Mouse (Mus musculus) cortical plate, adult 2 months (tissue): ENCODE results near the gene 1700016D06Rik. TPM values are rescaled to one million over a fixed set of nuclear protein-coding genes. Genes with fewer than 3 reads are reported as not detected.

Source experiments
- H3K27ac ChIP-seq: fragments of 200-500 bp; 2 replicates; pipeline ENCODE4 v1.5.1; 2012; ENCODE audit warnings: low read length, control low read depth, inconsistent platforms; ENCODE audit not compliant: insufficient read depth
- H3K4me1 ChIP-seq: fragments of 200-500 bp; 2 replicates; pipeline ENCODE4 v1.6.1; 2011; ENCODE audit warnings: low read length; ENCODE audit not compliant: control insufficient read depth, insufficient read depth
- H3K4me3 ChIP-seq: fragments of 200-500 bp; 2 replicates; pipeline ENCODE4 v1.5.1; 2011; ENCODE audit warnings: mild to moderate bottlenecking, low read length, control low read depth; ENCODE audit not compliant: insufficient read depth
- CTCF ChIP-seq: fragments of 200-500 bp; IDR thresholded peaks from 2 replicates; pipeline ENCODE4 v1.5.1; 2011; ENCODE audit warnings: mild to moderate bottlenecking, control low read depth, low read length; ENCODE audit not compliant: insufficient read depth; ENCODE audit errors: extremely low read depth
- POLR2A ChIP-seq: fragments of 200-500 bp; IDR thresholded peaks from 2 replicates; pipeline ENCODE4 v1.6.1; 2011; ENCODE audit warnings: mild to moderate bottlenecking, low read length, control low read depth; ENCODE audit not compliant: insufficient read depth; ENCODE audit errors: extremely low read depth
- polyA plus RNA-seq: library from polyadenylated mRNA; depleted of rRNA; stranded (reverse); fragments of >200 nt; gene quantifications from 2 replicates; pipeline ENCODE4 v1.2.3, GENCODE M21; 2012

Gene 1700016D06Rik
- polyA plus RNA-seq, 1 experiment: not detected

- Histone ChIP-seq H3K27ac (no peak overlapping the region), H3K4me3 (no peak overlapping the region), H3K4me1 (no peaks in the 10 kb centered on the region)
- TF ChIP-seq POLR2A: no peak
- no peak for TF ChIP-seq CTCF
These were observed 5.0 kb upstream of the 1700016D06Rik start for GRCm38 (mm10) chr8:11705818-11706217.

DNA sequence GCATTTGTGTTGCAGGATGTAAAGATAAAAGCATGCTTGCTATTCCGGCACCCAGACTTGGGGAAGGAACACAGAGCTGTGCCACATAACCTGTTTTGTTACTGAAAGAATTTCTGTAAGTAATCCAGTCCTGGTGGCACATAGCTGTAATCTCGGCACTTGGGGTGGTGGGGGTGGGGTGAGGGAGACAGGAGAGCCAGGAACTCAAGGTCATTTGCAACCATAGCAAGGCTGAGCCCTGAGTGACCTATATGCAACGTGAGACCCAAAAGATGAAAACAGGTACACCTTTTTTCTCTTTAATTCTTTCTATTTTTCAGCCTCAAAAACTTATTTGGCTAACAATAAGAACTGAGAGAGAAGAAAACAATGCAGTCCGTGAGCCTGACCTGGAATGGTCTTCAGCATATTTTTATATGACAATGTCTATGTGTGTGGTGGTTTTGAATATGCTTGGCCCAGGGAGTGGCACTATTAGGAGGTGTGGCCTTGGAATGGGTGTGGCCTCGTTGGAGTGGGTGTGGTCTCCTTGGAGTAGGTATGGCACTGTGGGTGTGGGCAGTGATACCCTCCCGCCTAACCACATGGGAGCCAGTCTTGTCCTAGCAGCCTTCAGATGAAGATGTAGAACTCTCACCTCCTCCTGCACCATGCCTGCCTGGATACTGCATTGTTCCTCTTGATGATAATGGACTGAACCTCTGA, 4.0 kb upstream of the 1700016D06Rik start:
- no peaks in the 10 kb centered on the region for H3K4me1 ChIP-seq
- no peak overlapping the region for H3K27ac ChIP-seq
- TF ChIP-seq POLR2A: no peak
- TF ChIP-seq CTCF: no peak
- no peak overlapping the region for H3K4me3 ChIP-seq

GRCm38 (mm10) chr8:11703789-11704188, 2.9 kb upstream of the 1700016D06Rik start:
- Histone ChIP-seq H3K27ac (no peak overlapping the region), H3K4me1 (no peaks in the 10 kb centered on the region), H3K4me3 (no peak overlapping the region)
- TF ChIP-seq CTCF (no peak), POLR2A (no peak)

- TF ChIP-seq POLR2A (no peak), CTCF (no peak)
- Histone ChIP-seq H3K4me1 (no peaks in the 10 kb centered on the region), H3K27ac (no peak overlapping the region), H3K4me3 (no peak overlapping the region)
These were observed 565 bp upstream of the 1700016D06Rik start for GRCm38 (mm10) chr8:11701428-11701827.

- Histone ChIP-seq H3K27ac (no peak overlapping the region), H3K4me1 (no peaks in the 10 kb centered on the region), H3K4me3 (no peak overlapping the region)
- TF ChIP-seq CTCF (peak; percentile 92), POLR2A (no peak)
These were observed 517 bp downstream of the 1700016D06Rik start for GRCm38 (mm10) chr8:11700060-11701032.

- Histone ChIP-seq H3K27ac (no peak overlapping the region), H3K4me1 (no peaks in the 10 kb centered on the region), H3K4me3 (no peak overlapping the region)
- TF ChIP-seq POLR2A (no peak), CTCF (no peak)
These were observed 1.3 kb downstream of the 1700016D06Rik start for GRCm38 (mm10) chr8:11699442-11700001.

- TF ChIP-seq POLR2A: no peak
- TF ChIP-seq CTCF: no peak
These were observed 3.4 kb downstream of the 1700016D06Rik start for GRCm38 (mm10) chr8:11697467-11697866.

GRCm38 (mm10) chr8:11696176-11696575, 4.7 kb downstream of the 1700016D06Rik start:
- Histone ChIP-seq H3K27ac (no peak overlapping the region), H3K4me1 (no peaks in the 10 kb centered on the region), H3K4me3 (no peak overlapping the region)
- TF ChIP-seq POLR2A (no peak), CTCF (no peak)

More at GRCm38 (mm10) chr8:11697467-11697866, 3.4 kb downstream of the 1700016D06Rik start:
- Histone ChIP-seq H3K4me3 (no peak overlapping the region), H3K4me1 (no peaks in the 10 kb centered on the region), H3K27ac (no peak overlapping the region)

GRCm38 (mm10) chr8:11693972-11694371, 6.9 kb downstream of the 1700016D06Rik start:
- H3K4me3 ChIP-seq: no peak overlapping the region
- H3K4me1 ChIP-seq: no peaks in the 10 kb centered on the region
- TF ChIP-seq CTCF (no peak), POLR2A (no peak)
- H3K27ac ChIP-seq: no peak overlapping the region

GRCm38 (mm10) chr8:11692455-11692854, 8.4 kb downstream of the 1700016D06Rik start:
- H3K4me1 ChIP-seq: no peaks in the 10 kb centered on the region
- no peak overlapping the region for H3K27ac ChIP-seq
- H3K4me3 ChIP-seq: no peak overlapping the region
- TF ChIP-seq POLR2A: no peak
- no peak for TF ChIP-seq CTCF
